In the genomic region with DNA sequence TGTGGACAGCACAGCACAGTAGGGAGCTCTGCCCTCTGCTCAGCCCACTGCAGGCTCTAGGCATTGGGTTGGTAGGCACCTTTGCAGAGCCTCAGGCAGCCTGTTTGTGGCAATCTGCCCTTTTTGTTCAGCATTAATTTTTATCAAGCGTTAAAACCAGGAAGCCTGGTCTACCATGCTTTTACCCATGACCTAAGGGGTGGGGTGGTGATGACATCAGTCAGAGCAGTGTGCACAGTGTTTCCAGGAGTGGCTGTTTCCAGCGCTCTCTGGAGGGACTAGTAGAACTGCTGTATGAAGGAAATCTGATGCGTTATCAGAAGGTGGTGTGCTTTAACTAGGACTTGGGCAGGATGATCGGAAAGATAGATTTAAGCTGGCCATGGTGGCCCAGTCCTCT, we compare ENCODE assay signal across 17 mouse cellular contexts. TPM values are rescaled to one million over a fixed set of nuclear protein-coding genes. Genes with fewer than 3 reads are reported as not detected.
DNase-seq lines count a peak whose midpoint lies in the region; ATAC-seq and TF ChIP-seq lines count a peak whose summit lies in the region.
"Had no signal": no experiment of that assay in that cellular context is flagged by ENCODE, and none has a peak within 500 bp of the region (broad histone marks: within the 10 kb centered on the region; RNA-seq: fewer than 3 reads in every experiment).

No protein-coding gene starts in this region.

- H3K4me2 ChIP-seq in heart, postnatal 0 days (ENCODE audit: low read depth, low read length): no peak overlapping the region
- no peak overlapping the region for H3K4me2 ChIP-seq in liver, postnatal 0 days (ENCODE audit: low read depth, low read length)
- H3K4me2 ChIP-seq in liver, embryonic 12.5 days: no peak overlapping the region

- H3K4me1 ChIP-seq in heart, postnatal 0 days (ENCODE audit: control insufficient read depth, insufficient read depth): peaks cover 4% of the 10 kb centered on the region; the same call in 1 of the 2 replicates
- peaks cover 3% of the 10 kb centered on the region; the same call in 1 of the 2 replicates for H3K4me1 ChIP-seq in liver, postnatal 0 days (ENCODE audit: insufficient read depth)
- peaks cover 12% of the 10 kb centered on the region; the same call in 1 of the 2 replicates for H3K4me1 ChIP-seq in liver, embryonic 12.5 days
- H3K4me1 ChIP-seq: forebrain, embryonic 10.5 days had no signal

- H3K27ac ChIP-seq in gastrocnemius, adult 2 months: peak overlapping the region; percentile 85
- H3K27ac ChIP-seq in heart, postnatal 0 days (ENCODE audit: low read depth): peak overlapping the region; percentile 97
- peak overlapping the region; percentile 85 for H3K27ac ChIP-seq in liver, postnatal 0 days (ENCODE audit: low read depth)
- H3K27ac ChIP-seq in liver, embryonic 12.5 days: no peak overlapping the region
- H3K27ac ChIP-seq: forebrain, embryonic 10.5 days had no signal

- no peak for TF ChIP-seq EP300 in heart, postnatal 0 days (IDR thresholded peaks at IDR 0.05; ENCODE audit: low read depth)
- TF ChIP-seq EP300 in liver, postnatal 0 days (IDR thresholded peaks at IDR 0.05; ENCODE audit: low read depth): no peak

- H3K36me3 ChIP-seq in heart, postnatal 0 days (replicated peaks; ENCODE audit: control insufficient read depth, insufficient read depth, low read length): peaks cover 83% of the 10 kb centered on the region
- H3K36me3 ChIP-seq in liver, postnatal 0 days (replicated peaks; ENCODE audit: insufficient read depth, low read length): peaks cover 69% of the 10 kb centered on the region
- H3K36me3 ChIP-seq in liver, embryonic 12.5 days: peaks cover 93% of the 10 kb centered on the region

- H3K9me3 ChIP-seq in heart, postnatal 0 days (replicated peaks; ENCODE audit: control insufficient read depth, low read length): no peaks in the 10 kb centered on the region
- no peaks in the 10 kb centered on the region for H3K9me3 ChIP-seq in liver, postnatal 0 days (ENCODE audit: low read length)
- no peaks in the 10 kb centered on the region for H3K9me3 ChIP-seq in liver, embryonic 12.5 days (replicated peaks)
- H3K9me3 ChIP-seq: forebrain, embryonic 10.5 days had no signal

- no peaks in the 10 kb centered on the region for H3K27me3 ChIP-seq in heart, postnatal 0 days (ENCODE audit: control insufficient read depth, insufficient read depth, low read length)
- no peaks in the 10 kb centered on the region for H3K27me3 ChIP-seq in liver, postnatal 0 days (ENCODE audit: insufficient read depth, low read length)
- no peaks in the 10 kb centered on the region for H3K27me3 ChIP-seq in liver, embryonic 12.5 days (replicated peaks)

- TF ChIP-seq CTCF in gastrocnemius, adult 2 months (IDR thresholded peaks at IDR 0.05): no peak
- no peak for TF ChIP-seq CTCF in heart, postnatal 0 days (IDR thresholded peaks at IDR 0.05; ENCODE audit: low read depth)
- TF ChIP-seq CTCF in liver, postnatal 0 days (IDR thresholded peaks at IDR 0.05; ENCODE audit: low read depth): no peak

- peak overlapping the region; percentile 5; the same call in 1 of the 2 replicates for H3K4me3 ChIP-seq in gastrocnemius, adult 2 months
- no peak overlapping the region for H3K4me3 ChIP-seq in heart, postnatal 0 days (ENCODE audit: low read depth, low read length)
- H3K4me3 ChIP-seq in liver, postnatal 0 days (ENCODE audit: low read depth, low read length): no peak overlapping the region
- H3K4me3 ChIP-seq in liver, embryonic 12.5 days: no peak overlapping the region
- H3K4me3 ChIP-seq: forebrain, embryonic 10.5 days had no signal

- intact Hi-C loops in gastrocnemius, adult 2 months (cut with DNase I): no loop called here
- intact Hi-C loops in heart, postnatal 14 days (cut with DNase I): no loop called here

- no peak for ATAC-seq in heart, postnatal 0 days (ENCODE audit: insufficient read depth, low read depth)
- peak; percentile 42; the same call in 1 of the 2 replicates for ATAC-seq in liver, postnatal 0 days
- no peak for ATAC-seq in liver, embryonic 12.5 days
- peak; percentile 42; the same call in 1 of the 2 replicates for ATAC-seq in megakaryocyte progenitor cell, adult 5-6 weeks (replicated peaks; ENCODE audit: poor library complexity)
- ATAC-seq: activated CD4-positive, CD25-positive, alpha-beta regulatory T cell, adult 4 months; CD4-positive, CD25-positive, alpha-beta regulatory T cell, adult 4 months; forebrain, postnatal 0 days; inflammation-experienced regulatory T-cells, adult 6 months had no signal

- WGBS in heart, postnatal 0 days: 85% methylated on average over 4 of the region's 4 CpGs
- 80% methylated on average over 4 of the region's 4 CpGs for WGBS in liver, postnatal 0 days (ENCODE audit: insufficient replicate concordance)
- 83% methylated on average over 4 of the region's 4 CpGs for WGBS in liver, embryonic 12.5 days (ENCODE audit: insufficient replicate concordance)

- no peak overlapping the region for H3K9ac ChIP-seq in heart, postnatal 0 days (replicated peaks; ENCODE audit: low read depth, low read length)
- no peak overlapping the region for H3K9ac ChIP-seq in liver, postnatal 0 days (replicated peaks)
- no peak overlapping the region for H3K9ac ChIP-seq in liver, embryonic 12.5 days
- H3K9ac ChIP-seq: forebrain, postnatal 0 days had no signal

- no peak for DNase-seq in gastrocnemius, adult 2 months
- DNase-seq in gastrocnemius, adult 8-10 months (ENCODE audit: low spot score in 2 of 2): no peak
- DNase-seq in heart, postnatal 0 days (ENCODE audit: low spot score): no peak
- no peak for DNase-seq in heart, postnatal 14 days
- no peak for DNase-seq in liver, postnatal 0 days
- no peak for DNase-seq in cerebellum, postnatal 10 days
- DNase-seq: cerebellum, adult 9-11 months; embryo, embryonic 11 days; forebrain, postnatal 0 days; right cerebral cortex, postnatal 14 days; spleen, adult 18-20 months had no signal

RNA-seq across cellular contexts. Expression of gene Rab14, which starts 28.7 kb away (rescaled TPM):
- total RNA-seq in gastrocnemius, adult 2 months (2021): 10 to 100 TPM; 87.9 to 91.5 TPM
- total RNA-seq in gastrocnemius, adult 8-10 months (2022): 10 to 100 TPM; 70.2 to 83.8 (median 76.1) TPM
- total RNA-seq in heart, postnatal 0 days (2014; rRNA removed; ENCODE audit: low replicate concordance): 83.8 and 130 TPM in 2 replicates
- polyA plus RNA-seq in heart, postnatal 0 days (2015; fragmentation: Nextera tagmentation; extraction: Ambion mirVana): 346 and 349 TPM in 2 replicates
- total RNA-seq in heart, postnatal 14 days (2021): 100 to 1,000 TPM; 134 to 139 TPM
- 208 and 217 TPM in 2 replicates for polyA plus RNA-seq in liver, postnatal 0 days (2015; fragmentation: Nextera tagmentation; extraction: Ambion mirVana)
- polyA plus RNA-seq in liver, embryonic 12.5 days (2016; fragmentation: Nextera tagmentation; extraction: Ambion mirVana): 141 and 143 TPM in 2 replicates
- 110 and 111 TPM in 2 replicates for total RNA-seq in megakaryocyte progenitor cell, adult 5-6 weeks (2015)
- 105 and 106 TPM in 2 replicates for total RNA-seq in megakaryocyte progenitor cell, adult 5-6 weeks (2017)

Comparison
In these comparisons a context has a peak if more than half of its experiments do, and no peak if none do; other contexts are left out.
1. ATAC-seq: peak in liver, postnatal 0 days (single experiment) and megakaryocyte progenitor cell, adult 5-6 weeks (single experiment); none in heart, postnatal 0 days (single experiment) and liver, embryonic 12.5 days (single experiment).